Mouse (Mus musculus): ENCODE measurements around the gene Chd2. TPM values are rescaled to one million over a fixed set of nuclear protein-coding genes. Genes with fewer than 3 reads are reported as not detected.

Chd2 gene
- polyA plus RNA-seq, 1 experiment from 2014 or later, result 18.0 TPM

DNA sequence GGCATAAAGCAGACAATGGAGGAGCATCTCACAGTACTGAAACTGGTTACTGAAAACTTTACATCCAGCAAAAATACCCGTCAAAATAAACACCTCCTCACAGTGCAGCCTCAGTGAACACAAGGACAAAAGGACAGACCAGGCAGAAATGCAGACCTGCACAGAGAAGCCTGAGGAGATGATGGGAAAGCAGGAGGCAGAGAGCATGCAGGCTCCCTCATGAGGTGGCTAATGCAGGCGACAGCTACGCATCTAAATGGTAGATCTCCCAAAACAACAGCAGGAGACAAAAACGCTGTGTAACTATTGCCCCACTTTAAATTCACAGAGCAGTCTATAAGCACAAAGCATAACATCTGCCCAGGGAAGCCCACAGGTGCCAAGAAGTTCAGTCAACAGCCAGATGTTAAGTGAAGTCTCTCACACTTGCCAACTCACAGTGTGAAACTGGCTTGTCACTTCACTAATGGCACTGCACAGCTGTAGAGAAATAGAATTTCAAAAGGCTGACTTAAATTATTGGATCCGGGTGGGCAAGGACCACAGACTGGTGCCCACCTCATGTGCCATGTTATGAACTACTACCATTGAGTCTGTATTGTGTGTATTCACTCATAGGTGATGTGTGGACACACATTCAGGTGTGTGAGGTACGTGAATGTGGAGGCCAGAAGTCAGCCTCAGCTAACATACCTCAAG lies 107.8 kb downstream of the Chd2 start:
- WGBS, result 89% methylated on average over 6 of the region's 6 CpGs

DNA sequence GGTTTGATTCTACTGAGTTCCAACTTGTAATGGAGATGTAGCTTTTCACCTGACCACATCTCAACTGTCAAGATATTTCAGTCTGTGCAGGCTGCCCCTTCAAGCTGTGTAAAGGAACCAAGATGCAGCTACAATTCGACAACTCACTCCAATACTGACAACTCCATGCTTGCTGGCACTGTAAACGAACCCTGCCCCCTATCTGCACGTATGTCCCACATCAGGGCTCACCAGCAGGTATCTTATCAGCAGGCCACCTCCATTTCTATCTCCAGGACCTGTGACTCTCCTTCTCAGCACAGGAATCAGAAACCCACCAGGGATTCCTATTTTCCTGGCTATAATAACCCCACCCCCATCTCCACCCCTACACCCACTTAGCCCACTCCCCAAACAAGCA lies 113.1 kb downstream of the Chd2 start:
- Histone ChIP-seq H3K9ac (ENCODE audit: low read length) (no peak overlapping the region), H3K4me2 (replicated peaks; ENCODE audit: low read depth) (no peak overlapping the region), H3K9me3 (ENCODE audit: control insufficient read depth, low read length) (no peaks in the 10 kb centered on the region), H3K4me3 (ENCODE audit: low read depth, low read length) (no peak overlapping the region), H3K27ac (replicated peaks) (no peak overlapping the region), H3K36me3 (ENCODE audit: control insufficient read depth, insufficient read depth, low read length) (peaks cover 17% of the 10 kb centered on the region), H3K4me1 (replicated peaks; ENCODE audit: control insufficient read depth, insufficient read depth) (no peaks in the 10 kb centered on the region), H3K27me3 (ENCODE audit: control insufficient read depth, insufficient read depth, low read length) (no peaks in the 10 kb centered on the region)
- ATAC-seq (ENCODE audit: low FRiP score, low TSS enrichment), result no peak
- DNase-seq (ENCODE audit: low spot score), result no peak
- WGBS, result 75% methylated on average over 3 of the region's 3 CpGs
- TF ChIP-seq EP300 (optimal IDR thresholded peaks at IDR 0.05), result no peak
- no peak for TF ChIP-seq CTCF (IDR thresholded peaks at IDR 0.05; ENCODE audit: low read depth)

More for the DNA sequence above, 107.8 kb downstream of the Chd2 start:
- H3K36me3 ChIP-seq (ENCODE audit: control insufficient read depth, insufficient read depth, low read length), result peaks cover 32% of the 10 kb centered on the region
- TF ChIP-seq EP300 (optimal IDR thresholded peaks at IDR 0.05), result no peak
- TF ChIP-seq CTCF (IDR thresholded peaks at IDR 0.05; ENCODE audit: low read depth), result no peak
- no peak overlapping the region for H3K9ac ChIP-seq (ENCODE audit: low read length)
- no peaks in the 10 kb centered on the region for H3K27me3 ChIP-seq (ENCODE audit: control insufficient read depth, insufficient read depth, low read length)
- no peaks in the 10 kb centered on the region for H3K9me3 ChIP-seq (ENCODE audit: control insufficient read depth, low read length)
- no peaks in the 10 kb centered on the region for H3K4me1 ChIP-seq (replicated peaks; ENCODE audit: control insufficient read depth, insufficient read depth)
- H3K4me2 ChIP-seq (replicated peaks; ENCODE audit: low read depth), result no peak overlapping the region
- no peak overlapping the region for H3K4me3 ChIP-seq (ENCODE audit: low read depth, low read length)
- H3K27ac ChIP-seq (replicated peaks), result no peak overlapping the region
- ATAC-seq (ENCODE audit: low FRiP score, low TSS enrichment) (no peak), DNase-seq (ENCODE audit: low spot score) (no peak)

DNA sequence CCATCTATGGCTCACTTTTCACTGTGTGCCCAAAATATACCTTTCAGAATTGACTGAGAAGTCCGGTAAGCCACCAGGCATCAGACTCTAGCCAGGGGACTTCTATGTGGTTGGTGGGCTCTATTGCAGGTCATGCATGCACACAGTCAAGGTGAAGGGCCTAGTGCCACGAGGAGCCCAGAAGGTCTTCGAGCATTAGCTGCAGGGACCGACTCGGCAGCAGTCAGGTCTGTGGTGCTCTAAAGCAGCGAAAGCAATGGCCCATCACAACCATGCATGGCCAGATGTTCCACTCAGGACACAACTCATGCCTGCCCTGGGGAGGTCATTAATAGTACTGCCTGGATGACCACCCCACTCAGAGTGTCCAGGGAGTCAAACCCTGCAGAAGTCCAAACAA lies 113.8 kb downstream of the Chd2 start:
- no peak overlapping the region for H3K9ac ChIP-seq (ENCODE audit: low read length)
- H3K4me1 ChIP-seq (replicated peaks; ENCODE audit: control insufficient read depth, insufficient read depth), result no peaks in the 10 kb centered on the region
- 92% methylated on average over 6 of the region's 6 CpGs for WGBS
- H3K27ac ChIP-seq (replicated peaks), result no peak overlapping the region
- H3K4me3 ChIP-seq (ENCODE audit: low read depth, low read length), result no peak overlapping the region
- no peak for ATAC-seq (ENCODE audit: low FRiP score, low TSS enrichment)
- H3K27me3 ChIP-seq (ENCODE audit: control insufficient read depth, insufficient read depth, low read length), result no peaks in the 10 kb centered on the region
- H3K4me2 ChIP-seq (replicated peaks; ENCODE audit: low read depth), result no peak overlapping the region
- DNase-seq (ENCODE audit: low spot score), result no peak
- TF ChIP-seq EP300 (optimal IDR thresholded peaks at IDR 0.05), result no peak
- TF ChIP-seq CTCF (IDR thresholded peaks at IDR 0.05; ENCODE audit: low read depth), result no peak
- H3K36me3 ChIP-seq (ENCODE audit: control insufficient read depth, insufficient read depth, low read length), result peaks cover 17% of the 10 kb centered on the region
- no peaks in the 10 kb centered on the region for H3K9me3 ChIP-seq (ENCODE audit: control insufficient read depth, low read length)

DNA sequence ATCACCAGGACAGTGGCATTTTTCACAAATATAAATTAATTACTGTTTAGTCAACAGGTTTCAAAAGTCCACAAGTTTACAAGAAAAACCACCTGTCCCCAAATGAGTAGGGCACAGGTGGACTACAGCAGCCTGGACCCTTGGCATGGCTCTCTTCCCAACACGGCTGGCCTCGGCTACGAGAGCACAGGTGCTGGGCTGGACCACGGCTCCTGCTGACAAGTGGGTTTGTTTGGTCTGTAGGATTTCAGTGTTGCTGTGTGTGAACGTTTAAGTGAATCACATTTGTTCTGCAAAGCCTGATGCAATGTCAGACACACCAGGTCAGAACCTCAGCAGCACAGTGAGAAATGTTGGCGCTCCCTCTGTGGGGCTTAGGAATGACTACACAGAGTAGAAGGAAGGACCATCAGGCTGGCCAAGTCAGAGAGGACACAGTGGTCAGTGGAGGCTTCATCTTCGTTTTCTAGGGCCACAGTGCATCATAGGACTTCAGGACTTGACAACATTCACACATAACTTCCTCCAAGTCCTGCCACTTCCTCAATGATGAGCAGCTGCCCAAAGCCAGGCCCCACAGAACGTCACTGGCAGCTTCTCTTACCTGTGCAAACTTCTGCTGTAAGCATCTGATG lies 114.8 kb downstream of the Chd2 start:
- H3K27ac ChIP-seq (replicated peaks), result no peak overlapping the region
- no peak overlapping the region for H3K4me2 ChIP-seq (replicated peaks; ENCODE audit: low read depth)
- no peak overlapping the region for H3K4me3 ChIP-seq (ENCODE audit: low read depth, low read length)
- H3K36me3 ChIP-seq (ENCODE audit: control insufficient read depth, insufficient read depth, low read length), result peaks cover 17% of the 10 kb centered on the region
- no peaks in the 10 kb centered on the region for H3K4me1 ChIP-seq (replicated peaks; ENCODE audit: control insufficient read depth, insufficient read depth)
- ATAC-seq (ENCODE audit: low FRiP score, low TSS enrichment) (no peak), DNase-seq (ENCODE audit: low spot score) (no peak)
- H3K9ac ChIP-seq (ENCODE audit: low read length), result no peak overlapping the region
- H3K27me3 ChIP-seq (ENCODE audit: control insufficient read depth, insufficient read depth, low read length), result no peaks in the 10 kb centered on the region
- WGBS, result 70% methylated on average over 8 of the region's 8 CpGs
- 0 out of 2 replicates have a peak, but pooled peaks have one; percentile 2 for TF ChIP-seq CTCF (IDR thresholded peaks at IDR 0.05; ENCODE audit: low read depth)
- TF ChIP-seq EP300 (optimal IDR thresholded peaks at IDR 0.05), result no peak
- no peaks in the 10 kb centered on the region for H3K9me3 ChIP-seq (ENCODE audit: control insufficient read depth, low read length)

DNA sequence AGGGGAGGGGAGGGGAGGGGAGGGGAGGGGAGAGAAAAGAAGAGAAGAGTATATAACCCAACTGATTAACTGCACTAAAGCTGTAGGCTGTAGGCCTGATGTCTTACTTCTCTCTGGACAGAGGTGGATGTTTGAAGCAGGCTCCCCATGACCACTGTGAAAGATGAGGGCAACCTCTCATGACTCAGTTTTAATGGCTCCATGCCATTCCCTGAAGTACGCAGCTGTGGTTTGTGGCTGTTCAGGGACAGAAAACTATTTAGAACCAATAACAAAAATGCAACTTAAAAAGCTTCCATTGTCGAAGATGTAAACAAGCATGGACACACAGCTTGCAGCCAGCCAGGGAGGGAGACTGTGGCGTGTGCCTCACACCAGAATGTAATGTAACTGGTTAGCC lies 115.4 kb downstream of the Chd2 start:
- H3K36me3 ChIP-seq (ENCODE audit: control insufficient read depth, insufficient read depth, low read length), result peaks cover 17% of the 10 kb centered on the region
- no peaks in the 10 kb centered on the region for H3K27me3 ChIP-seq (ENCODE audit: control insufficient read depth, insufficient read depth, low read length)
- 57% methylated on average over 3 of the region's 3 CpGs for WGBS
- H3K4me3 ChIP-seq (ENCODE audit: low read depth, low read length), result no peak overlapping the region
- H3K27ac ChIP-seq (replicated peaks), result no peak overlapping the region
- no peak for DNase-seq (ENCODE audit: low spot score)
- H3K9ac ChIP-seq (ENCODE audit: low read length), result no peak overlapping the region
- H3K4me2 ChIP-seq (replicated peaks; ENCODE audit: low read depth), result no peak overlapping the region
- ATAC-seq (ENCODE audit: low FRiP score, low TSS enrichment), result no peak
- H3K9me3 ChIP-seq (ENCODE audit: control insufficient read depth, low read length), result no peaks in the 10 kb centered on the region
- no peak for TF ChIP-seq CTCF (IDR thresholded peaks at IDR 0.05; ENCODE audit: low read depth)
- no peaks in the 10 kb centered on the region for H3K4me1 ChIP-seq (replicated peaks; ENCODE audit: control insufficient read depth, insufficient read depth)

DNA sequence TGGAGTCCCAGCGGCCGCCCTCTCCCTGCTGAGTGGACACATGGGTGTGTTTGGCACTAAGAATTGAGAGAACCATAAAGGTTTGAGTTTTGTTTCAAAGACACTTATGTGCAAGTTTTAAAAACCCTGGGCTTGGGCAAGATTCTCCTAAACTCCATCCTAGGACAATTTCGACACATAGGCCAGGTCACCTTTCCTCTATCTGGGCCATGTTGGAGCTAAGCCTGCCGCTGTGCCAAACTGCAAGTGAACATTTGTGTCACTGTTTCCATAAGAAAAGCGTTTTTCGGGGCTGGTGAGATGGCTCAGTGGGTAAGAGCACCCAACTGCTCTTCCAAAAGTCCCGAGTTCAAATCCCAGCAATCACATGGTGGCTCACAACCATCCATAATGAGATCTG lies 116.2 kb downstream of the Chd2 start:
- ATAC-seq (ENCODE audit: low FRiP score, low TSS enrichment) (no peak), DNase-seq (ENCODE audit: low spot score) (no peak)
- Histone ChIP-seq H3K4me2 (replicated peaks; ENCODE audit: low read depth) (no peak overlapping the region), H3K9me3 (ENCODE audit: control insufficient read depth, low read length) (no peaks in the 10 kb centered on the region), H3K4me1 (replicated peaks; ENCODE audit: control insufficient read depth, insufficient read depth) (no peaks in the 10 kb centered on the region), H3K36me3 (ENCODE audit: control insufficient read depth, insufficient read depth, low read length) (peaks cover 17% of the 10 kb centered on the region), H3K27me3 (ENCODE audit: control insufficient read depth, insufficient read depth, low read length) (no peaks in the 10 kb centered on the region), H3K4me3 (ENCODE audit: low read depth, low read length) (no peak overlapping the region), H3K9ac (ENCODE audit: low read length) (no peak overlapping the region), H3K27ac (replicated peaks) (no peak overlapping the region)
- 90% methylated on average over 7 of the region's 7 CpGs for WGBS
- TF ChIP-seq CTCF (IDR thresholded peaks at IDR 0.05; ENCODE audit: low read depth), result no peak
- no peak for TF ChIP-seq EP300 (optimal IDR thresholded peaks at IDR 0.05)

All from stomach, postnatal 0 days (tissue).